Mouse (Mus musculus) G1E (cell line): ENCODE results near the gene Pex14.

Experiments used
- CTCF ChIP-seq: IDR thresholded peaks from 2 replicates; pipeline ENCODE4 v1.5.1; 2012; ENCODE audit warnings: low read depth, low read length, inconsistent platforms, mixed read lengths
- GATA1 ChIP-seq: IDR thresholded peaks from 2 replicates; pipeline ENCODE4 v1.6.1; 2012; ENCODE audit warnings: borderline replicate concordance, low read length, inconsistent platforms, mixed read lengths
- GATA2 ChIP-seq: IDR thresholded peaks from 2 replicates; pipeline ENCODE4 v1.6.1; 2012; ENCODE audit warnings: low read depth, low read length, inconsistent platforms, borderline replicate concordance
- POLR2AphosphoS5 ChIP-seq: IDR thresholded peaks from 2 replicates; pipeline ENCODE4 v1.6.1; 2012; ENCODE audit warnings: low read depth, low read length, inconsistent platforms; ENCODE audit not compliant: insufficient replicate concordance
- TAL1 ChIP-seq: conservative IDR thresholded peaks from 2 replicates; pipeline ENCODE4 v1.6.1; 2012; ENCODE audit warnings: low read depth, low read length, inconsistent platforms, mixed read lengths

- TF ChIP-seq CTCF, result no peak
- no peak for TF ChIP-seq POLR2AphosphoS5
- no peak for TF ChIP-seq TAL1
- TF ChIP-seq GATA1, result no peak
- no peak for TF ChIP-seq GATA2
Observed at GRCm38 (mm10) chr4:149062406-149063318, 37.0 kb downstream of the Pex14 start.
